Mouse (Mus musculus): ENCODE results near the gene Sult2b1. TPM values are rescaled to one million over a fixed set of nuclear protein-coding genes. Genes with fewer than 3 reads are reported as not detected.

The Sult2b1 gene
- polyA plus RNA-seq, 1 experiment, result 210 TPM

- WGBS, result 8% methylated on average over 9 of the region's 9 CpGs
Observed at GRCm38 (mm10) chr7:45739162-45739763, 45.2 kb downstream of the Sult2b1 start.

GRCm38 (mm10) chr7:45733477-45733876 is 51.0 kb downstream of the Sult2b1 start:
- DNase-seq (ENCODE audit: low read depth, low spot score), result no peak
- 80% methylated on average over 5 of the region's 5 CpGs for WGBS

More at GRCm38 (mm10) chr7:45739162-45739763, 45.2 kb downstream of the Sult2b1 start:
- DNase-seq (ENCODE audit: low read depth, low spot score), result no peak

- 12% methylated on average over 16 of the region's 16 CpGs for WGBS
- no peak for DNase-seq (ENCODE audit: low read depth, low spot score)
Observed at GRCm38 (mm10) chr7:45730727-45731431, 53.6 kb downstream of the Sult2b1 start.

GRCm38 (mm10) chr7:45727625-45728024 is 56.8 kb downstream of the Sult2b1 start:
- WGBS, result 36% methylated on average over 3 of the region's 3 CpGs
- DNase-seq (ENCODE audit: low read depth, low spot score), result no peak

GRCm38 (mm10) chr7:45726419-45726818 is 58.0 kb downstream of the Sult2b1 start:
- WGBS, result 43% methylated on average over 10 of the region's 10 CpGs

GRCm38 (mm10) chr7:45725713-45726112 is 58.8 kb downstream of the Sult2b1 start, which contains the start of gene Spaca4:
Spaca4 (minus strand) TSS chr7:45725813.
- no peak for DNase-seq (ENCODE audit: low read depth, low spot score)
- WGBS, result 65% methylated on average over 11 of the region's 11 CpGs

More at GRCm38 (mm10) chr7:45726419-45726818, 58.0 kb downstream of the Sult2b1 start:
- DNase-seq (ENCODE audit: low read depth, low spot score), result no peak

- no peak for DNase-seq (ENCODE audit: low read depth, low spot score)
- 48% methylated on average over 9 of the region's 9 CpGs for WGBS
Observed at GRCm38 (mm10) chr7:45725151-45725550, 59.3 kb downstream of the Sult2b1 start.

- WGBS, result 77% methylated on average over 14 of the region's 14 CpGs
- no peak for DNase-seq (ENCODE audit: low read depth, low spot score)
Observed at GRCm38 (mm10) chr7:45723781-45724180, 60.7 kb downstream of the Sult2b1 start.

- WGBS, result 74% methylated on average over 4 of the region's 4 CpGs
- DNase-seq (ENCODE audit: low read depth, low spot score), result no peak
Observed at GRCm38 (mm10) chr7:45723301-45723700, 61.2 kb downstream of the Sult2b1 start.

GRCm38 (mm10) chr7:45722348-45722713 is 62.1 kb downstream of the Sult2b1 start:
- WGBS, result 39% methylated on average over 13 of the region's 13 CpGs

GRCm38 (mm10) chr7:45721642-45722347 is 62.7 kb downstream of the Sult2b1 start:
- no peak for DNase-seq (ENCODE audit: low read depth, low spot score)

More at GRCm38 (mm10) chr7:45722348-45722713, 62.1 kb downstream of the Sult2b1 start:
- DNase-seq (ENCODE audit: low read depth, low spot score), result no peak

GRCm38 (mm10) chr7:45721234-45721571 is 63.3 kb downstream of the Sult2b1 start:
- 35% methylated on average over 7 of the region's 7 CpGs for WGBS
- no peak for DNase-seq (ENCODE audit: low read depth, low spot score)

More at GRCm38 (mm10) chr7:45721642-45722347, 62.7 kb downstream of the Sult2b1 start:
- WGBS, result 20% methylated on average over 13 of the region's 13 CpGs

- no peak for DNase-seq (ENCODE audit: low read depth, low spot score)
- 35% methylated on average over 14 of the region's 14 CpGs for WGBS
Observed at GRCm38 (mm10) chr7:45720413-45721233, 63.8 kb downstream of the Sult2b1 start, which contains the start of gene Fam83e. Fam83e (plus strand) TSS chr7:45721212.

- no peak for DNase-seq (ENCODE audit: low read depth, low spot score)
- WGBS, result 46% methylated on average over 16 of the region's 16 CpGs
Observed at GRCm38 (mm10) chr7:45719738-45720412, 64.6 kb downstream of the Sult2b1 start.

GRCm38 (mm10) chr7:45719180-45719579 is 65.3 kb downstream of the Sult2b1 start:
- 37% methylated on average over 10 of the region's 10 CpGs for WGBS
- no peak for DNase-seq (ENCODE audit: low read depth, low spot score)

- WGBS, result under 1% methylated on average over 20 of the region's 20 CpGs
Observed at GRCm38 (mm10) chr7:45718331-45718730, 66.1 kb downstream of the Sult2b1 start.

GRCm38 (mm10) chr7:45717918-45718297 is 66.6 kb downstream of the Sult2b1 start, which contains the start of gene Sphk2:
Sphk2 (minus strand) TSS chr7:45718002.
- DNase-seq (ENCODE audit: low read depth, low spot score), result no peak
- WGBS, result under 1% methylated on average over 41 of the region's 41 CpGs

More at GRCm38 (mm10) chr7:45718331-45718730, 66.1 kb downstream of the Sult2b1 start:
- DNase-seq (ENCODE audit: low read depth, low spot score), result no peak

- DNase-seq (ENCODE audit: low read depth, low spot score), result no peak
- 4% methylated on average over 31 of the region's 31 CpGs for WGBS
Observed at GRCm38 (mm10) chr7:45716952-45717917, 67.2 kb downstream of the Sult2b1 start.

All from large intestine, adult 2 months (tissue).